Mouse (Mus musculus): ENCODE data around the gene Rnf224.

The Rnf224 gene

GRCm38 (mm10) chr2:25194006-25194405 lies 42.6 kb downstream of the Rnf224 start:
- 70% methylated on average over 5 of the region's 5 CpGs for WGBS

- WGBS = 3% methylated on average over 6 of the region's 6 CpGs
Measured at GRCm38 (mm10) chr2:25193330-25193770, 43.2 kb downstream of the Rnf224 start.

GRCm38 (mm10) chr2:25187841-25188240 lies 48.7 kb downstream of the Rnf224 start:
- 87% methylated on average over 6 of the region's 6 CpGs for WGBS

DNA sequence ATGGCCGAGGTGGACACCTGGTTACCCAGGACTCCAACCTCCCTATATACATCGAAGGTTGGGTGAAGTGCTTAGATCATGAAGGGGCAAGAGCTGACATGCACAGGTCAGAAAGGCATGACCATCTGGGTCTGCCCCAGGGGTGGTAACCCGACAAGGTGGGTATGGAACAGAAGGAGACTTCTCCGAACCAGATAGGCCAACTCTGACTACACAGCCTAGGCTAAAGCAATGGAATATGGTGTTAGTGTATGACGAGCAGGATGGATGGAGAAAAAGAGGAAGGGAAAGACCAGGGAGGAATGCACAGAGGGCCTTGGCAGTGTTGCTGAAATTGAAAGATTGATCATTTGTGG lies 50.0 kb downstream of the Rnf224 start:
- 56% methylated on average over 5 of the region's 5 CpGs for WGBS

DNA sequence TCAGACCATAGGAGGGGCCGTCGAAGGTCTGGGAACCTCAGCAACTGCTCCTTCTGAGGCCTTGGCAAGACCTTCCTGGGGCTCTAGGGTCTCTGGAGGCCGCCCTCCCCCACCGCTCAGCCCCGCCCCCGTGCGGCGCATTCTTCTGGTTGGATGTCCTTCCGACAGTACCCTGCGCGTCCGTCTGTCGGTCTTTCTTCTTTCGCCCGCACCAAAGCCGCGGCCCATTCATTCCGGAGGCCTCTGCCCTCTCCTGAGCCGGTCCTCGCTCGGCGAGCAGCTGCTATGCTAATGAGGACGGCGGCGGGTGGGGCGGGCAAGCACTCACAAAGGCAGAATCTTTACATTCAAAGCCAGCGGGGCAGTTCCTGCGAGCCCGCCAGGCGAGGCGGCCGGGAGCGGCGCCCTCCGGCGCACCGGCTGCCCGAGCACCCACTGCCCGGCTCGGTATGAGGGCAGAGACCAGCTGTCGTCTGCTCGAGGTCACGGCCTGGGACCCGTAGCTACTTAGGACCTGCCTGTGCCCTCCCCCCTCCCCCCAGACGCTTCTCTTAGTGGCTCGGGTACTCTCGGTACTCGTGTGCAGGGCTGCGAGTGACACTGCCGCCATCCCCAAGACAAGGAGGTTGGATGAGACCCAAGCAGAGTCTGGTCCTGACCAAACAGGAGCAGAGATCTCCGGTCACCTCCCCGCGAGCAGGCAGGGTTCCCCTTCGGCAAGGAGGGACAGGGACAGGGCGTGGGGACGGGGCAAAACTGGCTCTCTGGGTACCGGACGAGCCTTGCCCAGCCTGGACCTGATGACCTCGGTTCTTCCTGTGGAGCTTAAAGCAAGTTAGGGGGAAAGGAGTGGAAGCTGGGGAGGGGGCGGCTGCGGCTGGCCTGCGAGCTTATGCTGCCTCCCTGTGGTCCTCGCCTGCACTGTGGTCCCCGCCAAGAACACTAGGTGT lies 50.7 kb downstream of the Rnf224 start:
- WGBS = 5% methylated on average over 64 of the region's 64 CpGs

- 86% methylated on average over 7 of the region's 7 CpGs for WGBS
Measured at GRCm38 (mm10) chr2:25184496-25184895, 52.1 kb downstream of the Rnf224 start.

All from cerebral cortex, adult 2 months (tissue).